Mouse (Mus musculus) liver, adult 2 months (tissue): Measurements from ENCODE around the gene Grhl3. TPM values are rescaled to one million over a fixed set of nuclear protein-coding genes. Genes with fewer than 3 reads are reported as not detected.
"Not testable (repeated sequence)": the region's sequence is repeated elsewhere in the genome, so short reads cannot be mapped to it uniquely, and the experiment has no call there.

Experiments used
- DNase-seq: peaks from one replicate; pipeline ENCODE4 v3.0.0-alpha.2; 2011; ENCODE audit warnings: low read depth, low spot score; ENCODE audit errors: extremely low read depth
- H3K27ac ChIP-seq: fragments of 200-500 bp; replicated peaks from 2 replicates; pipeline ENCODE4 v1.5.1; 2012; ENCODE audit warnings: low read depth, mild to moderate bottlenecking, control low read depth, inconsistent platforms, low read length; ENCODE audit not compliant: insufficient read depth
- H3K27me3 ChIP-seq: fragments of 200-500 bp; 2 replicates; pipeline ENCODE4 v1.6.1; 2012; ENCODE audit warnings: mild to moderate bottlenecking, moderate library complexity, low read length, inconsistent platforms; ENCODE audit not compliant: control insufficient read depth, insufficient read depth
- H3K36me3 ChIP-seq: fragments of 200-500 bp; 2 replicates; pipeline ENCODE4 v1.6.1; 2012; ENCODE audit warnings: low read length, inconsistent platforms; ENCODE audit not compliant: control insufficient read depth, insufficient read depth
- H3K4me1 ChIP-seq: fragments of 200-500 bp; 2 replicates; pipeline ENCODE4 v1.6.1; 2011; ENCODE audit warnings: low read length; ENCODE audit not compliant: control insufficient read depth, insufficient read depth
- H3K4me3 ChIP-seq: fragments of 200-500 bp; 2 replicates; pipeline ENCODE4 v1.5.1; 2011; ENCODE audit warnings: low read depth, mild to moderate bottlenecking, control low read depth, low read length, moderate library complexity; ENCODE audit not compliant: insufficient read depth
- H3K79me2 ChIP-seq: fragments of 200-500 bp; 2 replicates; pipeline ENCODE4 v1.6.1; 2012; ENCODE audit warnings: inconsistent platforms, mild to moderate bottlenecking, low read length, moderate library complexity; ENCODE audit not compliant: control insufficient read depth, insufficient read depth
- H3K9ac ChIP-seq: fragments of 200-500 bp; 2 replicates; pipeline ENCODE4 v1.6.1; 2012; ENCODE audit warnings: low read depth, mild to moderate bottlenecking, control low read depth, inconsistent platforms, low read length
- CTCF ChIP-seq: fragments of 200-500 bp; IDR thresholded peaks from 2 replicates; pipeline ENCODE4 v1.5.1; 2011; ENCODE audit warnings: low read depth, low read length, control low read depth
- POLR2A ChIP-seq: fragments of 200-500 bp; IDR thresholded peaks from 2 replicates; pipeline ENCODE4 v1.6.1; 2011; ENCODE audit warnings: low read length, control low read depth; ENCODE audit not compliant: insufficient read depth; ENCODE audit errors: extremely low read depth
- WGBS: fragments of 180-500 bp; shearing (Covaris S2); methylation state at CpG from one replicate; pipeline ENCODE4 v1.1.7; 2018; 5-methylcytosine and 5-hydroxymethylcytosine counted together
- polyA plus RNA-seq: library from polyadenylated mRNA; depleted of rRNA; stranded (reverse); fragments of >200 nt; gene quantifications from 2 replicates; pipeline ENCODE4 v1.2.3, GENCODE M21; 2012; rRNA removed
- total RNA-seq: library from RNA; depleted of rRNA; stranded (reverse); fragments of >200 nt; gene quantifications from 2 replicates; pipeline ENCODE4 v1.2.3, GENCODE M21; 2014; rRNA removed

Grhl3 gene
- 0.07 and 0.09 TPM in 2 replicates for total RNA-seq
- polyA plus RNA-seq, result 0.04 and 0.06 TPM in 2 replicates

DNA sequence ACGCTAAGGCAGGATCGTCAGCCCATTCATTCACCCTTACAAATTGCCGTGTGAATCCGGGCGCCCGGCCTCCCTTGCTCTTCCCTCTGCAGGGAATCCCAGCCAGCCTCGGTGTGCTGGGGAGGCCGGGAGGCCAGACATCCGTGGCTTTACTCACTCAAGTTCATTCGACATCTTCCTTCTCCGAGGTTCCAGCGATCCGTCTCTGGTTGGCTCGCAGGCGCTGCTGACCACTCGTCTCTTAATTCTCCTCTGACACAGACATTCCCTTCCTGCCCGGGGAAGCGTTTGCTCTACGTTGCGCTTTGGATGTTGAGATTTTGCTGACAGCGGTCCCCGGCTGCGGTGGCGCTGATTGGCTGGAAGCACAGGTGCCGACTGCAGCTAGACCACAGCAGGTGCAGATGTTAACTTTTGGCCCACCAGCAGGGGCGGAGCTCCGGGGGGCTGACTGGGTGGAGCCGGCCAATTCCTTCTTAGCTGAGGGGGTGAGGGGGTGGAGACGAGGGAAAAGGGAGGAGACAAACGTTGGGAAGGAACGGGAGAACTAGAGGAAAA lies at the start of gene Grhl3:
TSS of gene Grhl3 (minus strand) at position 380 of the 558 bp plus-strand sequence.
- Histone ChIP-seq H3K27ac (no peak within 1 kb of the TSS), H3K4me1 (peaks cover 2% of the 10 kb centered on the region; the same call in 1 of the 2 replicates), H3K36me3 (no peaks in the 10 kb centered on the region), H3K27me3 (peaks cover 11% of the 10 kb centered on the region; the same call in 1 of the 2 replicates), H3K9ac (no peak within 1 kb of the TSS), H3K79me2 (no peaks in the 10 kb centered on the region), H3K4me3 (peak within 1 kb of the TSS; percentile 25; the same call in 1 of the 2 replicates)
- 2% methylated on average over 31 of the region's 31 CpGs for WGBS
- DNase-seq, result no peak
- TF ChIP-seq CTCF (no peak), POLR2A (no peak)

DNA sequence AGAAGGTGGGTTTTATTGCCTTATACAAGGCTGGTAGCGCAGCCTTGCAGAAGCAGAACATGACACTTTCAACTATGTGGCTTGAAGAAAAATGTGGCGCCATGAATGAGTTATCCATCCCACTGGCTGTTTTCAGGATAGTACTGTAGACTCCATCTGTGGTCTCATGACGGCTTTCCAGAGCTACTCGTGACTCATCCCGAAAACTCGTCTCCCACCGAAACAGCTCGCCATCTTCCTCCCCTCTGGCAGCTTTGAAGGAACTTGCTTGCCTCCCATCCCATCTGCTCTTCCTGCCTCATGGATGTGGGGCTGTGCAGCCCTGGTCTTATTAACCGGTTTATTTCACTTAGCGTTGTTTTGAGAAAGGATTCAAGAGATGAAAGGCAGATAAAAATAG lies 48.9 kb upstream of the Grhl3 start:
- Histone ChIP-seq H3K27me3 (no peaks in the 10 kb centered on the region), H3K4me3 (no peak overlapping the region), H3K4me1 (no peaks in the 10 kb centered on the region), H3K27ac (no peak overlapping the region), H3K79me2 (no peaks in the 10 kb centered on the region), H3K36me3 (no peaks in the 10 kb centered on the region), H3K9ac (no peak overlapping the region)
- no peak for TF ChIP-seq CTCF
- TF ChIP-seq POLR2A, result no peak
- DNase-seq, result no peak
- 89% methylated on average over 10 of the region's 10 CpGs for WGBS

DNA sequence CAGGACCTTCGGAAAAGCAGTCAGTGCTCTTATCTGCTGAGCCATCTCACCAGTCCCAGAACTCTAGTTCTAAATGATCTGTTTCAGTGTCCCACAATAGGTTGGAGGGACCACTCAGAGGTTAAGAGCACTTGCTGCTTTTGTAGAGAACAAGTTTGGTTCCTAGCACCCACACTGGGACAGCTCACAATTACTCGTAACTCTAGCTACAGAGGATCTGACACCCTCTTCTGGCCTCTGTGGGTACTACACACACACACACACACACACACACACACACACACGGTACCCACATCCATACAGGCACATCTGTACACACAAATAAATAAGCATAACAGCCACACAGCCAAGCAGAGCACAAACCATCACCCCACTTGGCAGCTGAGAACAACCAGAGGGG lies 47.0 kb upstream of the Grhl3 start:
- no peaks in the 10 kb centered on the region for H3K27me3 ChIP-seq
- WGBS, result 97% methylated on average over 3 of the region's 3 CpGs
- no peaks in the 10 kb centered on the region for H3K4me1 ChIP-seq
- H3K4me3 ChIP-seq, result no peak overlapping the region
- TF ChIP-seq POLR2A (no peak), CTCF (no peak)
- H3K27ac ChIP-seq, result no peak overlapping the region
- H3K36me3 ChIP-seq, result no peaks in the 10 kb centered on the region
- no peak overlapping the region for H3K9ac ChIP-seq
- no peak for DNase-seq
- H3K79me2 ChIP-seq, result no peaks in the 10 kb centered on the region

DNA sequence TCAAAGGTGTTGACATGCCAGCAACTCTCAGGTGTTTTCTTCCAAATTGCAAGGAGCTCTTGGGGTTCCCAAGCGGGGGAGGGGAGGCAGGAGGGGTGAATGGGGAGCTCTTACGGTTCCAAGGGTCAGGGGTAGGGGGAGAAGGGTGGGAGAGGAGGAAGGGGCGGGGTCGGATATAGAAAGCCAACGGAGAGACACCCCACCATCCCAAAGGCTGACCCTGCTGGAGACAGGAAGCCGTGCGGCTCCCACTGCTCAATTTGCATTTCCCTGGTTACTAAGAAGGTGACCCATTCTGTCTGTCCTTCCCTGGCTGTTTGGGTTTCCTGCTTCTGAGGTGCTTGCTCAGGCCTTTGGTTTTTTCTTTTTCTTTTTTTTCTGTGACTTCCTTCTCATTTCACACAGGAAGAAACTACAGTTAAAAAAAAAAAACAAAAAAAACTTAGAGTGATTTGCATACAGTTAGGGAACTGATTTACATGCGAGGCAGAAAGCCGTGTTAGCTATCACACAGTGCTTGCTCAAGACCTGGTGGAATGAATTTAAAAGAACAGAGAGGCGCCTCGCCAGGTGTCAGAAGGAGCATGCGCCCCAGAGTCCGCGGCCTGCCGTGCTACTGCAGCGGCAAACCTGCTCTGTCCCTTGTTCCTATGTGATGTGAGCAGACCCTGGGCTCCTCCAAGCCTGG lies 44.5 kb upstream of the Grhl3 start:
- Histone ChIP-seq H3K4me1 (no peaks in the 10 kb centered on the region), H3K27me3 (no peaks in the 10 kb centered on the region), H3K27ac (no peak overlapping the region), H3K79me2 (no peaks in the 10 kb centered on the region), H3K9ac (no peak overlapping the region), H3K4me3 (no peak overlapping the region), H3K36me3 (no peaks in the 10 kb centered on the region)
- DNase-seq, result no peak
- WGBS, result 22% methylated on average over 16 of the region's 16 CpGs
- TF ChIP-seq CTCF (no peak), POLR2A (no peak)

GRCm38 (mm10) chr4:135617038-135617437 lies 43.6 kb upstream of the Grhl3 start:
- no peak for DNase-seq
- H3K27ac ChIP-seq, result no peak overlapping the region
- H3K9ac ChIP-seq, result no peak overlapping the region
- H3K4me1 ChIP-seq, result no peaks in the 10 kb centered on the region
- H3K79me2 ChIP-seq, result no peaks in the 10 kb centered on the region
- WGBS, result 49% methylated on average over 4 of the region's 4 CpGs
- no peak overlapping the region for H3K4me3 ChIP-seq
- no peaks in the 10 kb centered on the region for H3K27me3 ChIP-seq
- H3K36me3 ChIP-seq, result no peaks in the 10 kb centered on the region
- TF ChIP-seq POLR2A (no peak), CTCF (no peak)

- H3K36me3 ChIP-seq, DNase-seq, H3K27ac ChIP-seq, H3K4me1 ChIP-seq, H3K4me3 ChIP-seq, H3K27me3 ChIP-seq, H3K9ac ChIP-seq, H3K79me2 ChIP-seq: not testable (repeated sequence)
- 82% methylated on average over 5 of the region's 5 CpGs for WGBS
Observed at GRCm38 (mm10) chr4:135615307-135615706, 41.9 kb upstream of the Grhl3 start.
